Mouse (Mus musculus): Measurements from ENCODE around the gene Mnat1.
A peak's percentile ranks its signal among the peaks of the same experiment; 100 is the strongest.

Mnat1 gene

GRCm38 (mm10) chr12:73231552-73231951 is 108.0 kb downstream of the Mnat1 start:
- DNase-seq (ENCODE audit: low spot score in 2 of 2), result no peak

GRCm38 (mm10) chr12:73232586-73232985 is 109.1 kb downstream of the Mnat1 start:
- no peak for DNase-seq (ENCODE audit: low spot score in 2 of 2)

GRCm38 (mm10) chr12:73241960-73242359 is 118.4 kb downstream of the Mnat1 start:
- DNase-seq (ENCODE audit: low spot score in 2 of 2), result no peak

- DNase-seq (ENCODE audit: low spot score in 2 of 2), result no peak
Observed at GRCm38 (mm10) chr12:73245687-73246086, 122.2 kb downstream of the Mnat1 start.

GRCm38 (mm10) chr12:73255006-73255405 is 131.5 kb downstream of the Mnat1 start:
- DNase-seq (ENCODE audit: low spot score in 2 of 2), result no peak

- no peak for DNase-seq (ENCODE audit: low spot score in 2 of 2)
Observed at GRCm38 (mm10) chr12:73259269-73259668, 135.8 kb downstream of the Mnat1 start.

GRCm38 (mm10) chr12:73260339-73260738 is 136.8 kb downstream of the Mnat1 start:
- no peak for DNase-seq (ENCODE audit: low spot score in 2 of 2)

GRCm38 (mm10) chr12:73265381-73265978 is 142.0 kb downstream of the Mnat1 start:
- no peak for DNase-seq (ENCODE audit: low spot score in 2 of 2)

- DNase-seq (ENCODE audit: low spot score in 2 of 2), result no peak
Observed at GRCm38 (mm10) chr12:73266597-73266996, 143.1 kb downstream of the Mnat1 start.

GRCm38 (mm10) chr12:73268497-73268896 is 145.0 kb downstream of the Mnat1 start:
- no peak for DNase-seq (ENCODE audit: low spot score in 2 of 2)

- no peak for DNase-seq (ENCODE audit: low spot score in 2 of 2)
Observed at GRCm38 (mm10) chr12:73269531-73269930, 146.0 kb downstream of the Mnat1 start.

GRCm38 (mm10) chr12:73269933-73270332 is 146.4 kb downstream of the Mnat1 start:
- no peak for DNase-seq (ENCODE audit: low spot score in 2 of 2)

- no peak for DNase-seq (ENCODE audit: low spot score in 2 of 2)
Observed at GRCm38 (mm10) chr12:73274921-73275320, 151.4 kb downstream of the Mnat1 start.

- DNase-seq (ENCODE audit: low spot score in 2 of 2), result peak; percentile 91
Observed at GRCm38 (mm10) chr12:73286287-73287092, 163.0 kb downstream of the Mnat1 start, which contains the start of the genes Trmt5 and Slc38a6. TSS of gene Trmt5 (minus strand) at chr12:73286710. TSS of gene Slc38a6 (plus strand) at chr12:73286779.

- peak in 1 of 2 experiments; percentile 10 for DNase-seq (ENCODE audit: low spot score in 2 of 2)
Observed at GRCm38 (mm10) chr12:73287609-73288008, 164.1 kb downstream of the Mnat1 start.

- no peak for DNase-seq (ENCODE audit: low spot score in 2 of 2)
Observed at GRCm38 (mm10) chr12:73288626-73289025, 165.1 kb downstream of the Mnat1 start.

- no peak for DNase-seq (ENCODE audit: low spot score in 2 of 2)
Observed at GRCm38 (mm10) chr12:73294884-73295283, 171.4 kb downstream of the Mnat1 start.

GRCm38 (mm10) chr12:73295505-73296140 is 172.1 kb downstream of the Mnat1 start:
- no peak for DNase-seq (ENCODE audit: low spot score in 2 of 2)

GRCm38 (mm10) chr12:73298621-73299020 is 175.1 kb downstream of the Mnat1 start:
- DNase-seq (ENCODE audit: low spot score in 2 of 2), result no peak

- DNase-seq (ENCODE audit: low spot score in 2 of 2), result no peak
Observed at GRCm38 (mm10) chr12:73300531-73300930, 177.0 kb downstream of the Mnat1 start.

GRCm38 (mm10) chr12:73304636-73305035 is 181.1 kb downstream of the Mnat1 start:
- DNase-seq (ENCODE audit: low spot score in 2 of 2), result no peak

- DNase-seq (ENCODE audit: low spot score in 2 of 2), result no peak
Observed at GRCm38 (mm10) chr12:73307750-73308149, 184.2 kb downstream of the Mnat1 start.

GRCm38 (mm10) chr12:73308711-73309110 is 185.2 kb downstream of the Mnat1 start:
- DNase-seq (ENCODE audit: low spot score in 2 of 2), result no peak

Measured in spleen, postnatal 36 days (tissue).